Mouse (Mus musculus) limb, embryonic 10.5 days (tissue): Measurements from ENCODE around the gene Klhl11. TPM values are rescaled to one million over a fixed set of nuclear protein-coding genes. Genes with fewer than 3 reads are reported as not detected.

Experiments
- DNase-seq: peaks from one replicate; pipeline ENCODE4 v3.0.0-alpha.2; 2017; ENCODE audit warnings: low spot score
- H3K27ac ChIP-seq: fragments of 300-500 bp; sonication (generic); 2 replicates; pipeline ENCODE4 v1.5.1; 2016; ENCODE audit warnings: mild to moderate bottlenecking
- H3K27me3 ChIP-seq: fragments of 300-500 bp; sonication (generic); 2 replicates; pipeline ENCODE4 v1.6.1; 2016; ENCODE audit warnings: low read depth, mild to moderate bottlenecking; ENCODE audit not compliant: poor library complexity, severe bottlenecking
- H3K36me3 ChIP-seq: fragments of 300-500 bp; sonication (generic); 2 replicates; pipeline ENCODE4 v1.6.1; 2016; ENCODE audit warnings: mild to moderate bottlenecking, moderate library complexity
- H3K4me1 ChIP-seq: fragments of 300-500 bp; sonication (generic); 2 replicates; pipeline ENCODE4 v1.6.1; 2016
- H3K4me3 ChIP-seq: fragments of 300-500 bp; sonication (generic); 2 replicates; pipeline ENCODE4 v1.5.1; 2016; ENCODE audit warnings: mild to moderate bottlenecking, moderate library complexity
- H3K9me3 ChIP-seq: fragments of 300-500 bp; sonication (generic); replicated peaks from 2 replicates; pipeline ENCODE4 v1.6.1; 2016; ENCODE audit warnings: mild to moderate bottlenecking
- WGBS: fragments of 180-500 bp; shearing (Covaris S2); methylation state at CpG from one replicate; pipeline ENCODE4 v1.1.7; 2016; 5-methylcytosine and 5-hydroxymethylcytosine counted together
- microRNA-seq: library from miRNA; unstranded; fragments of <30 nt; microRNA quantifications from one replicate; pipeline ENCODE4, GENCODE M21; 2017
- polyA plus RNA-seq: library from polyadenylated mRNA; unstranded; fragments of >200 nt; fragmentation: Nextera tagmentation; extraction: Ambion mirVana; gene quantifications from 2 replicates; pipeline ENCODE4 v1.2.1, GENCODE M21; 2016

Klhl11 gene
- polyA plus RNA-seq, 1 experiment from 2014 or later, result 10.4 TPM

DNA sequence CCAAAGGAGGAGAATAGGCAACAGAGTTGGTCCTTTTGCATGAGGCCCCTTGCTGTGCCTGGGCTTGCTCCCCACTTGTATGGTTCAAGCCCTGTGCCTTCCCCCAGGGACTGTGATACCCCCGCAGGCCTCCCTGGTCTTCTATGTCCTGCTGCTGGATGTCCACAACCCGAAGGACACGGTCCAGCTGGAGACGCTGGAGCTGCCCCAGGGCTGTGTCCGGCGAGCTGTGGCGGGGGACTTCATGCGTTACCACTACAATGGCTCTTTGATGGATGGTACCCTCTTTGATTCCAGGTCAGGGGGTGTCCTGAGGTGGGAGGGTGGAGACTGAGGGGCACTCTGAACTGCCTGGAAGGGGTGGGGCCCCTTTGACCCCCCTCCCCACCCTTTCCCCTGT is 51.0 kb downstream of the Klhl11 start:
- no peak for DNase-seq
- Histone ChIP-seq H3K4me1 (peaks cover 12% of the 10 kb centered on the region), H3K9me3 (no peaks in the 10 kb centered on the region), H3K36me3 (peaks cover 76% of the 10 kb centered on the region), H3K27ac (no peak overlapping the region), H3K27me3 (no peaks in the 10 kb centered on the region), H3K4me3 (no peak overlapping the region)
- WGBS, result 83% methylated on average over 8 of the region's 8 CpGs

DNA sequence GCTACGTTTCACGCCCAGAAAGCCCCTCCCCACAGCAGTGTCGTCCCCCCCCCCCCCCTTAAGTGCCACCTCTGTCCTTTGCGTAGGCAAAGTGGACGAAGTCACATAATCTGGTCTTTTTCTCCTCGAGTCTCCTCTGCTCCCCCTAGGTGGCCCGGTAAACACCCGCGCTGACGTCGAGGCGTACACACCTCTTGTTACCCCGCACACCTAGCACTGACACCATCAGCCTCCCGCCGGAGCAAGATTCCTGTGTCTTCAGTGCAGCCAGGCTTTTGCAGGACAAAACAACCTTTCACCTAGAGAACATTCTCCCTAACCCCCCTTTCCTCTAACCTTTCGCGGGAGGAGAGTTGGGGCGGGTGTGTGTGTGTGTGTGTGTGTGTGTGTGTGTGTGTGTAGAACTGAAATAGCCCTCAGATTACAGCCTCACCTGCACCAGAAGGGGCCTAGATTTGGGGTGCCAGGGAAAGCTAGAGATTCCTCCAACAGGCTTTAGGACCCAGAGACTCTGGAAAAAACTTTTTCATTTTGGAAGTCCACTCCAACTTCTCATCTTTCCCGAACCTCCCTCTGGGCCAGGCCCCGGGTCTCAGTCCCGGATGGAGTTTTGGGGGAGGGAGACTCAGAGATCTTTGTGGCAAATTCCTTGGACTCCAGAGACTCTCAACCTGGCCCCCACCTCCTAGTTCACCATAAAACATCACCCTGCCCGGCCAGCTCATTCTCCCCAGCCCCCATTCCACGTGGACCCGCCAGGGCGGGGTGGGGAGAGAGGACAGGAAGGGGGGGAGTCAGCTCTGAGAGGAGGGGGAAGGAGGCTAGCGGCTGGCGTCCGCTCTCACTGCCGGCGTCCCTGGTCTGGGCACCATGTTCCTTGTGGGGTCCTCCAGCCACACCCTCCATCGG is 57.4 kb downstream of the Klhl11 start, which contains the start of gene Fkbp10:
Gene Fkbp10 (plus strand): TSS at position 784 of the 909 bp plus-strand sequence.
- Histone ChIP-seq H3K9me3 (no peaks in the 10 kb centered on the region), H3K4me1 (peaks cover 65% of the 10 kb centered on the region), H3K36me3 (peaks cover 37% of the 10 kb centered on the region), H3K27ac (peak within 1 kb of the TSS; percentile 96), H3K27me3 (no peaks in the 10 kb centered on the region; the same call in 1 of the 2 replicates), H3K4me3 (peak within 1 kb of the TSS; percentile 84)
- DNase-seq, result peak; percentile 84
- 0% methylated on average over 31 of the region's 31 CpGs for WGBS

DNA sequence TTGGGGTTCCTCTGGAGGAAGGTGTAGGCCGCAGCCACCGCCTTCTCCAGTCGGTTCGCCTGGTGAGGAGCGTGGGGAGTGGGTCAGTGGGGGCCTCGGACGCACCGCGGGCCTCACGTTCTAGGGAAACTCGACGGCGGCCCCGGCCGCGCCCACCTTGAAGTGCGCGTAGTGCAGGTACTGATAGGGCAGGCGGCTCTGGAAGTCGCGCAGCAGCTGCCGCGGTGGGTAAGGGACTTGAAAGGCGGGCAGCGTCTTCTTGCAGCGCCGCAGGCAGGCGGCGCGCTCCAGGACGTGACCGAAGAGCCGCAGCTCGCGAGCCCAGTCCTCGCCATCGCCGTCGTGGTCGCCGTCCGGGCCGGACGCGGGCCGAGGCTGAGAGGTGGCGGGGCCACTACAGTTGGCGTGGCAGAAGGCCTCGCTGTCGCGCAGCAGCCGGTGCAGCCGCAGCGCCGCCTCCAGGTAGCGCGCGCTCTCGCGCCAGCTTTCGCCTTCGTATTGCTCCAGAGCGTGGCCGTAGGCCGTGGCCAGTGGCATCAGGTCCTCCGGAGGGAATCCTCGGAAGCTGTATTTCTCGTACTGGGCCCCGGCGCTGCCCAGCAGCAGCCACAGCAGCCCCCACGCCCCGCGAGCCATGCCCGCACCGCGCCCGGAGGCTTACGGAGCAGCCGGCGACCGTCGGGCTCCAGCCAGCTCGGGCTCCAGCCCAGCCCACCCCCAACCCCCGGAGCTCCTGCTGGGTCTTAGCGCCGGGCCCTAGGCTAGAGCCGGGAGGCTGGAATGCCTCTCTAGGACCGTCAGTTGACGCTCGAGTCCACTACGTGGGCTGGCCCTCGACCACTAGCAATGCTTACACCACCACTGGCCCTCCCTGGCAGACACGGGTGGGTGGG is 58.3 kb downstream of the Klhl11 start, which contains the start of gene P3h4:
Gene P3h4 (minus strand): TSS at position 816 of the 893 bp plus-strand sequence.
- DNase-seq, result peak; percentile 95
- H3K4me1 ChIP-seq, result peaks cover 65% of the 10 kb centered on the region
- H3K27ac ChIP-seq, result peak within 1 kb of the TSS; percentile 96
- 1% methylated on average over 92 of the region's 93 CpGs for WGBS
- peaks cover 39% of the 10 kb centered on the region for H3K36me3 ChIP-seq
- H3K9me3 ChIP-seq, result no peaks in the 10 kb centered on the region
- peak within 1 kb of the TSS; percentile 84 for H3K4me3 ChIP-seq
- no peaks in the 10 kb centered on the region; the same call in 1 of the 2 replicates for H3K27me3 ChIP-seq

DNA sequence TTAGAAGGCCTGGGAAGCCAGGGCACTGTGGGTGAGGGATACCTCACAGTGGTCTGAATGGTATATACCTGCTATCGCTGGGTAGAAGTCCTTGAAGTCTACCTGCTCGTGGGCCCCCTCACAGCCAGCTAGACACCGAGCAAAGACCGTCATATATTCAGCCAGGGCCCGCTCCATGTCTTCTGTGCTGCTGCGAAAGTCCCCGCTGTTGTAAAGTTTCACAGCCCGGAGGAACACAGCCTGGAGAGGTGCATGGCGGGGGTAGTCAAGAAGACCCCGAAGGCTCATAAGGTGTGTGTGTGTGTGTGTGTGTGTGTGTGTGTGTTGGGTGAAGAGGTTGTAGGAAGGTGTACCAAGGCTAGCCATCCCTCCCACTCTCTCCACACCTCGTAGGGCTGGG is 59.0 kb downstream of the Klhl11 start:
- 75% methylated on average over 11 of the region's 11 CpGs for WGBS
- Histone ChIP-seq H3K4me3 (peak overlapping the region; percentile 84), H3K4me1 (peaks cover 65% of the 10 kb centered on the region), H3K36me3 (peaks cover 41% of the 10 kb centered on the region), H3K9me3 (no peaks in the 10 kb centered on the region), H3K27me3 (no peaks in the 10 kb centered on the region; the same call in 1 of the 2 replicates), H3K27ac (peak overlapping the region; percentile 96)
- DNase-seq, result no peak

Small RNA genes lying within 50 kb of the gene (microRNA-seq; reads per million reads assigned to microRNA genes)
- gene Gm27374 (not detected), gene Mir7116 (0.88 reads per million)

Other genes with a start within 250 kb of the Klhl11 start
- not detected in 2 replicates for gene Krt16, start 223.8 kb downstream of the Klhl11 start, polyA plus RNA-seq
- gene Krt17, start 211.7 kb downstream of the Klhl11 start, polyA plus RNA-seq, result 1.3 and 7.6 TPM in 2 replicates
- gene Krt42, start 202.9 kb downstream of the Klhl11 start, polyA plus RNA-seq, result 0.21 TPM in 1 of 2 replicates, not detected in the other
- gene Eif1, start 152.9 kb downstream of the Klhl11 start, polyA plus RNA-seq, result 1,486 and 1,565 TPM in 2 replicates
- not detected in 2 replicates for gene Gast, start 138.3 kb downstream of the Klhl11 start, polyA plus RNA-seq
- 0.85 and 1.3 TPM in 2 replicates for gene Hap1, start 116.6 kb downstream of the Klhl11 start, polyA plus RNA-seq
- 35.6 and 41.8 TPM in 2 replicates for gene Jup, start 75.0 kb downstream of the Klhl11 start, polyA plus RNA-seq
- 33.9 and 45.3 TPM in 2 replicates for gene P3h4, start 57.9 kb downstream of the Klhl11 start, polyA plus RNA-seq
- 67.6 and 89.5 TPM in 2 replicates for gene Fkbp10, start 57.0 kb downstream of the Klhl11 start, polyA plus RNA-seq
- 149 and 173 TPM in 2 replicates for gene Nt5c3b, start 30.9 kb downstream of the Klhl11 start, polyA plus RNA-seq
- 0.63 and 0.69 TPM in 2 replicates for gene Klhl10, start 30.8 kb downstream of the Klhl11 start, polyA plus RNA-seq
- gene Acly, start 55.3 kb upstream of the Klhl11 start, polyA plus RNA-seq, result 260 and 263 TPM in 2 replicates
- 1.1 and 1.2 TPM in 2 replicates for gene Ttc25, start 72.9 kb upstream of the Klhl11 start, polyA plus RNA-seq
- gene Cnp, start 102.2 kb upstream of the Klhl11 start, polyA plus RNA-seq, result 13.1 and 23.0 TPM in 2 replicates
- gene Nkiras2, start 146.5 kb upstream of the Klhl11 start, polyA plus RNA-seq, result 86.2 and 95.5 TPM in 2 replicates
- gene Dnajc7, start 147.4 kb upstream of the Klhl11 start, polyA plus RNA-seq, result 256 and 281 TPM in 2 replicates
- gene Zfp385c, start 219.7 kb upstream of the Klhl11 start, polyA plus RNA-seq, result 0.15 and 0.16 TPM in 2 replicates
- 3.1 and 4.4 TPM in 2 replicates for gene Dhx58, start 231.5 kb upstream of the Klhl11 start, polyA plus RNA-seq
- 77.2 and 87.7 TPM in 2 replicates for gene Kat2a, start 239.7 kb upstream of the Klhl11 start, polyA plus RNA-seq
- 0.31 and 0.56 TPM in 2 replicates for gene Hspb9, start 241.1 kb upstream of the Klhl11 start, polyA plus RNA-seq